In the genomic region with DNA sequence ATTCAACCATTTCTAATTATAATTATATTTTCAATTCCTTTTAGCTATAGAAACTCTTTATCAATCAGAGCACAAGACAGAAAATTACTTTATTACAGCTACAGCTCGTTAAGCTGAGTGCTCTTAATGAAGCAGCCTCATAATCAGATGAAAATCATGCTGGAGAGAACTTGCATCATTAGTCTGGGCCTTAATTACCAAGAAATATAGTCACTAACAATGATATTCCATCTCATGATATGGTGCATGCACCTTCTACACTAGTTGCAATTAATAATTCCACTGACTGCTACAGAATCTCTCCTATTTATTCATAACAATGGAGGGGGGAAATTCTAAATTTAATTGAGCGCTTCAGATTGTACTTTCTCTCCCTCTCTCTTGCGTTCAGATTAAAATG, we compare ENCODE assay signal across 19 mouse cellular contexts.
DNase-seq lines count a peak whose midpoint lies in the region; ATAC-seq and TF ChIP-seq lines count a peak whose summit lies in the region.
"Had no signal": no experiment of that assay in that cellular context is flagged by ENCODE, and none has a peak within 500 bp of the region (broad histone marks: within the 10 kb centered on the region; RNA-seq: fewer than 3 reads in every experiment).

No protein-coding gene starts in this region.

- no peak overlapping the region for H3K4me2 ChIP-seq in midbrain, embryonic 13.5 days (replicated peaks)
- 0 out of 2 replicates have a peak overlapping the region, but pooled peaks have one; percentile 17 for H3K4me2 ChIP-seq in hindbrain, embryonic 11.5 days (replicated peaks; ENCODE audit: low read depth, low read length)
- H3K4me2 ChIP-seq in midbrain, embryonic 15.5 days, result no peak overlapping the region
- H3K4me2 ChIP-seq: limb, embryonic 15.5 days; liver, embryonic 15.5 days had no signal

- H3K4me1 ChIP-seq in midbrain, embryonic 10.5 days, result peaks cover 47% of the 10 kb centered on the region
- peaks cover 28% of the 10 kb centered on the region for H3K4me1 ChIP-seq in midbrain, embryonic 13.5 days (replicated peaks)
- H3K4me1 ChIP-seq in hindbrain, embryonic 11.5 days (replicated peaks; ENCODE audit: control insufficient read depth, insufficient read depth, low read length), result no peaks in the 10 kb centered on the region
- H3K4me1 ChIP-seq in midbrain, embryonic 15.5 days, result peaks cover 23% of the 10 kb centered on the region
- no peaks in the 10 kb centered on the region for H3K4me1 ChIP-seq in lung, adult 2 months (ENCODE audit: control insufficient read depth, insufficient read depth, low read length)
- H3K4me1 ChIP-seq: liver, embryonic 15.5 days had no signal

- H3K9ac ChIP-seq in midbrain, embryonic 13.5 days (replicated peaks), result no peak overlapping the region
- no peak overlapping the region for H3K9ac ChIP-seq in hindbrain, embryonic 11.5 days (ENCODE audit: low read depth, low read length)
- no peak overlapping the region for H3K9ac ChIP-seq in midbrain, embryonic 15.5 days
- H3K9ac ChIP-seq: limb, embryonic 15.5 days; liver, embryonic 15.5 days had no signal

- peak overlapping the region; percentile 23; the same call in 1 of the 2 replicates for H3K27ac ChIP-seq in midbrain, embryonic 10.5 days (replicated peaks)
- H3K27ac ChIP-seq in midbrain, embryonic 13.5 days, result no peak overlapping the region
- peak overlapping the region; percentile 76 for H3K27ac ChIP-seq in hindbrain, embryonic 11.5 days (ENCODE audit: low read depth, low read length)
- no peak overlapping the region for H3K27ac ChIP-seq in midbrain, embryonic 15.5 days
- H3K27ac ChIP-seq: kidney, postnatal 0 days; limb, embryonic 15.5 days; liver, embryonic 15.5 days; stomach, postnatal 0 days had no signal

- WGBS in midbrain, embryonic 10.5 days, result 82% methylated on average over 3 of the region's 3 CpGs
- 65% methylated on average over 3 of the region's 3 CpGs for WGBS in midbrain, embryonic 13.5 days
- WGBS in hindbrain, embryonic 11.5 days, result 52% methylated on average over 3 of the region's 3 CpGs
- 60% methylated on average over 3 of the region's 3 CpGs for WGBS in midbrain, embryonic 15.5 days
- 89% methylated on average over 3 of the region's 3 CpGs for WGBS in lung, adult 2 months

- peaks cover 56% of the 10 kb centered on the region for H3K27me3 ChIP-seq in midbrain, embryonic 10.5 days (ENCODE audit: low read depth, poor library complexity, severe bottlenecking)
- H3K27me3 ChIP-seq in midbrain, embryonic 13.5 days, result peaks cover 27% of the 10 kb centered on the region
- no peaks in the 10 kb centered on the region for H3K27me3 ChIP-seq in hindbrain, embryonic 11.5 days (ENCODE audit: control insufficient read depth, insufficient read depth, low read length)
- H3K27me3 ChIP-seq in midbrain, embryonic 15.5 days (replicated peaks), result 0 out of 2 replicates have a peak, but pooled peaks cover 5% of the 10 kb centered on the region
- H3K27me3 ChIP-seq: liver, embryonic 15.5 days had no signal

- TF ChIP-seq POLR2A in lung, adult 2 months (IDR thresholded peaks at IDR 0.05; ENCODE audit: borderline replicate concordance, extremely low read depth, low read depth, low read length), result no peak

- H3K4me3 ChIP-seq in midbrain, embryonic 10.5 days, result no peak overlapping the region
- H3K4me3 ChIP-seq in midbrain, embryonic 13.5 days (replicated peaks), result no peak overlapping the region
- H3K4me3 ChIP-seq in hindbrain, embryonic 11.5 days (ENCODE audit: low read depth, low read length), result no peak overlapping the region
- H3K4me3 ChIP-seq in midbrain, embryonic 15.5 days, result no peak overlapping the region
- H3K4me3 ChIP-seq in lung, adult 2 months (replicated peaks; ENCODE audit: extremely low read depth, low read depth, low read length), result no peak overlapping the region
- H3K4me3 ChIP-seq: limb, embryonic 15.5 days; liver, embryonic 15.5 days had no signal

- H3K36me3 ChIP-seq in midbrain, embryonic 10.5 days, result no peaks in the 10 kb centered on the region
- no peaks in the 10 kb centered on the region for H3K36me3 ChIP-seq in midbrain, embryonic 13.5 days
- H3K36me3 ChIP-seq in hindbrain, embryonic 11.5 days (ENCODE audit: control insufficient read depth, insufficient read depth, low read length), result no peaks in the 10 kb centered on the region
- no peaks in the 10 kb centered on the region for H3K36me3 ChIP-seq in midbrain, embryonic 15.5 days (replicated peaks)
- H3K36me3 ChIP-seq: limb, embryonic 15.5 days; liver, embryonic 15.5 days had no signal

- no peak for ATAC-seq in midbrain, embryonic 13.5 days
- ATAC-seq in hindbrain, embryonic 11.5 days (ENCODE audit: low FRiP score), result peak; percentile 15; the same call in 1 of the 2 replicates
- ATAC-seq in midbrain, embryonic 15.5 days (replicated peaks), result 0 out of 2 replicates have a peak, but pooled peaks have one; percentile 22
- ATAC-seq: intestine, embryonic 16.5 days; lung, postnatal 0 days had no signal

- DNase-seq in midbrain, embryonic 10.5 days (ENCODE audit: low spot score), result no peak
- DNase-seq in hindbrain, embryonic 11.5 days (ENCODE audit: low spot score), result no peak
- peak; percentile 68 for DNase-seq in retina, postnatal 1 day
- DNase-seq in lung, adult 2 months, result no peak
- DNase-seq in adrenal gland, adult (ENCODE audit: inconsistent age in 2 of 2, low spot score in 1 of 2), result no peak
- DNase-seq: adrenal gland, adult 2 months; cerebellum, adult 9-10 months; gastrocnemius, postnatal 10 days; heart, adult 18-20 months; heart, postnatal 36 days; layer of hippocampus, postnatal 36 days had no signal

- no peaks in the 10 kb centered on the region for H3K9me3 ChIP-seq in midbrain, embryonic 10.5 days (replicated peaks)
- H3K9me3 ChIP-seq in midbrain, embryonic 13.5 days, result no peaks in the 10 kb centered on the region
- H3K9me3 ChIP-seq in hindbrain, embryonic 11.5 days (ENCODE audit: control insufficient read depth, low read length), result no peaks in the 10 kb centered on the region
- no peaks in the 10 kb centered on the region for H3K9me3 ChIP-seq in midbrain, embryonic 15.5 days
- H3K9me3 ChIP-seq: limb, embryonic 15.5 days; liver, embryonic 15.5 days had no signal

- TF ChIP-seq CTCF in lung, adult 2 months (IDR thresholded peaks at IDR 0.05; ENCODE audit: insufficient read depth, low read length), result no peak

Comparison
In these comparisons a context has a peak if more than half of its experiments do, and no peak if none do; other contexts are left out.
1. H3K27ac ChIP-seq: peak in midbrain, embryonic 10.5 days (single experiment) and hindbrain, embryonic 11.5 days (single experiment); none in midbrain, embryonic 13.5 days (single experiment) and midbrain, embryonic 15.5 days (single experiment).